Mouse (Mus musculus): Measurements from ENCODE around the gene Ntn1. TPM values are rescaled to one million over a fixed set of nuclear protein-coding genes. Genes with fewer than 3 reads are reported as not detected.
A peak's percentile ranks its signal among the peaks of the same experiment; 100 is the strongest.

Ntn1 gene
- total RNA-seq, 2 experiments from 2014 or later = 8.8 to 10.6 TPM

DNA sequence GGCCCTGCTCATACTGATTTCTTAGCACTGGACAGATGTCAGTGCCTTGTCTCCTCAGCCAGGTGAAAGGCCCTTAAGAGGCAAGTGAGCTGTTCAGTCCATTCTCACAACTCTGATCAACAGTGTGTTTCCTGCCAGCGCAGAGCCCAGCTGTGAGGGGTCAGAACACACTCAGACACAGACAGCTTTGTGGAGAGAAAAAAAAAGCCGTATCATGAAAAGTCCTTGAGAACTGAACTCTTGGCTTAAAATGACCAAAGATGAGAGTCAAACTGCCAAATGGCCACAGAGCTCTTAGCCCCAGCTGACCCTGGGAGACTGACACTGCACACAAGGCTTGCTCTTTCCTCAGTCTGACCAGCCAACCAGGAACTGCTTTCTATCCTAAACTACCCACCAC lies 192.6 kb downstream of the Ntn1 start:
- no peak for DNase-seq (ENCODE audit: extremely low spot score in 1 of 2, low spot score in 2 of 2)
- intact Hi-C loops (cut with DNase I) = no loop called here

DNA sequence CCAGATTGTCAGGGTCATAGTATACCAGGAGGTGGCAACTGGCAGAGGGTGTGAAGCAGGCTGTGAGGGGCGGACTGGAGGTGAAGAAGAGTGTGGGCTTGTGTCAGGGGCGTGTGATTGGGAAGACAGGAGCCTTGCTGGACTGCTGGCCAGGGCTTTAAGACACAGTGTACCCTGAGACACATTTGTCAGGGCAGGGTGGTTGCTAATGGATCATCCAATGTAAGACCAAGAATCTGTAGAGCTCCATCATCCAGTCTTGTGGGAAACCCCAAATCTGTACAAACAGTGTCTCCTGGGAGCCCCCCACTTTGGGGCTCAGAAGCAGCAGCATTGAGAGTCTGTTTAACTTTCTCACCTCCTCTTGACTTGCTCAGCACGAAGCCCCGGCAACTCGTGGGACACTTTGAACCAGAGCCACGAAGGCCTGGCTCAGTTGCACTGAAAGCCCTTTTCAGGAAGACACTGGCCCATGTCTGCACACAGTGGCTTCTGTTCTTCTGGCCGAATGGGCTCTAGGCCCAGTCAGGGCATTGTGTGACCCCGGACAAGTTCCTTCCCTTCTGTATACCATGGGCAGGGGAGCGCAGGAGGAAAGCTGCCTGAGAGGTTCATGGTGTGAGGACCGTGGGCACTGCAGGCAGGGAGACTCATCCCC lies 194.9 kb downstream of the Ntn1 start:
- DNase-seq (ENCODE audit: extremely low spot score in 1 of 2, low spot score in 2 of 2) = peak in 1 of 2 experiments; percentile 59
- intact Hi-C loops (cut with DNase I) = no loop called here

DNA sequence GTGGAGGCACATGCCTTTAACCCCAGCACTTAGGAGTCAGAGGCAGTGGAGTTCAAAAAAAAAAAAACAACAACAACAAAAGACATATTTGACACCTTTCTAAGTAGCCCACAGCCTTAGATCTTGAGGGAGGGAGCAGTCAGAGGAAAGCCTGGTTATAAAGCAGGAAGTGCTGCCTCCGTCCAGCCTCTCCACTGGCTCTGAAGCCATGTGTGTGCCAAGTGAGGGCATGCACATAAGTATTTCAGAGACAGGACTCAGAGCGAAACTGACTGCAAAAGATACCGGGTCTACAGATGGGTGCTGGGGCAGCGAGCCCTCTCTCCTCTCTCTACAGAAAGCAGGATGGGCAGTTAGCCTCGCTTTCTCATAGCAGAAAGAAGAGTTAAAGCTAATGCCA lies 196.2 kb downstream of the Ntn1 start:
- DNase-seq (ENCODE audit: extremely low spot score in 1 of 2, low spot score in 2 of 2) = no peak
- intact Hi-C loops (cut with DNase I) = loop anchor here (5.0 kb wide), 1 partner anchor 193 kb away; no protein-coding TSS in a partner anchor

DNA sequence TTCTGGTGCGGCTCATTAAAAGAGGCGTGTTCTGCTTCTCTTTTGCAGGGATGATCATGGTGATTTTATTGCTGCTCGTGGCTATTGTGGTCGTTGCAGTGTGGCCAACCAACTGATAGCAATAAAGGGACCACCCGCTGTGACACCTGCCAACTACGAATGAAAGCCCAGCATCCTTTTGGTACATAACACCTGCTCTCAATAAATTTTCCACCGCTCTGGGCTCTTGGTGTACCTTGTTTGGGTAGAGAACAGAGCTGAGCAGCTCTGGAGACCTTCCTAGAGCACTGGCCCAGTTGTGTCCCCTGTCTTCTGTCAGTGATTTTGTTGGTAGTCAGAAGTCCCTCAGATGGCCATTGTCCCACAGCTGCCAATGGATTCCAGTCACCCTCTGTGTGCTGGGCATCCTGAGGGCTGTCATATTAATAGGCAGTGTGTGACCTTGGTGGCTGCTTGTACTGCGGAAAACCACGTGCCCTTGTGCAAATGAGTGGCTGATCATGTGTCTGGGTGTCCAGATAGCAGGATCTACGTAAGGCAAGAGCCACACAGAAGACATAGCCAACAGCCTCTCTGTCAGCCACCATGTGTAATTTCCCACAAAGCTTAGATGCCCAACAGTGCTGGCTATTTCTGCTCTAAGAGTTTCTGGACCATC lies 196.8 kb downstream of the Ntn1 start:
- no peak for DNase-seq (ENCODE audit: extremely low spot score in 1 of 2, low spot score in 2 of 2)
- intact Hi-C loops (cut with DNase I) = loop anchor here (5.0 kb wide), 1 partner anchor 194 kb away; no protein-coding TSS in a partner anchor

DNA sequence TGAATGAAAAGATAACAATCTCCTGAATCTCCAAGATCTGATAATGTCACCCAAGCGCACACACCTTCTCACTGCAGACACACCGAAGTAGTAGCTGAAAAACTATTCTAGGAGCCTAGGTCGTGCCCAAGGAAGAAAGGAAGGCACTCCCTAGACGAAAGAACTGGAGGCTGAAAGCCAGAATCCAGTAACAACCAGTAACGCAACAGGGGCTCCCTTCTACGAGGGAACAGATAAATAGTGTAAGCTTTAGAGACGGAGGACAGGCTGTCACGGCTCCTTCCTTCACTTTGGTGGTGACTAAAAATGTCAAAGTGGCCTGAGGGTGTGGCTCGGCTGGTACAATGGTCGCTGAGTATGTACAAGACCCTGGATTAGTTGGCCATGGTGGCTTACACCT lies 198.1 kb downstream of the Ntn1 start:
- no peak for DNase-seq (ENCODE audit: extremely low spot score in 1 of 2, low spot score in 2 of 2)
- intact Hi-C loops (cut with DNase I) = loop anchor here (5.0 kb wide), 1 partner anchor 195 kb away; no protein-coding TSS in a partner anchor

DNA sequence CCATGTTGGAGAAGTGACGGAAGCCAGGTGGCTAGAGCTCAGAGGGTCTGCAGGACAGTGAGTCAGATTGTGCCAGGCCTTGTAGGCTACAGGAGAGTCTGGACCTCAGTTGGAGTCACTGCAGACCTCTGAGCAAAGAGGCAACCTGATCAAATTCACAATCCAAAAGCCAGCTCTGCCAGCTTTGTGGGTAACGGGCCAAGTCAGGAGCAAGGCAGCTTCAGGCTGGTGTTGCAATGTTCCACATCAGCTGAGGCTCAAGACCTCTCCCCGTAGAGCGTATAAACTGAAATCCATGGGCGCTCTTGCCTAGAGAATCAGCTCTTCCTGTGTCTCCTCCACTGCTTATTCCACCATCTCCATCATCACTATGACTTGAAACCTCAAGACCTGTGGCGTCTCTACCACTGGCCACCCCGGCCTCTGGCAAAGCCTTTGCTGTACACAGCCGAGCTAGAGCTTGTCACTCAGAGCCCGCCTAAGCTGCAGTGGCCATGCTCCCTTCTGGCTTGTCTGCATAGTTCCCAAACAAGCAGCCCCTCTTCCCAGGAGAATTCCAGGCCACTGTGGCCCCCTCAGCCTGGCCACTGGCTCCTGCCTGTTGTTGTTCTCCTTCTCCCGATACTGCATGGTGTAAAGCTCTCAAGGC lies 198.7 kb downstream of the Ntn1 start:
- intact Hi-C loops (cut with DNase I) = loop anchor here (5.0 kb wide), 1 partner anchor 195 kb away; no protein-coding TSS in a partner anchor
- DNase-seq (ENCODE audit: extremely low spot score in 1 of 2, low spot score in 2 of 2) = no peak

DNA sequence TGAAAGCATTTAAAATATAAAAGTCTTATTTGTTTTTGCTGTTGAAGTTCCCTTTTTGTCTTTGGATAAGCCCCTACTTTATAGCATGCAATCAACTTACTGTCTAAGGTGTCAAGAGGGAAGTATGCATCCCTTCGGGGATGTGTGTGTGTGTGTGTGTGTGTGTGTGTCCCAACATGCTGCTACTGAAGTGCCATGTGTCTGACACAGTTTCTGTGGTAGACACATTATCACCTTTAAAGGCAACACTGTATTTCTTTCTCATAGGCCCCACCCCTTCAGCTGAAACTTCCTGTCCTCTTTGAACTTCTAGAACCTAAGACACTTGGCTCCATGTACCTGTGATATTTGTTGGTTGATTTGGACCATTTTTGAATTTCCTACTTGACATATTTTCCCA lies 199.6 kb downstream of the Ntn1 start:
- no peak for DNase-seq (ENCODE audit: extremely low spot score in 1 of 2, low spot score in 2 of 2)
- intact Hi-C loops (cut with DNase I) = loop anchor here (5.0 kb wide), 1 partner anchor 196 kb away; no protein-coding TSS in a partner anchor

DNA sequence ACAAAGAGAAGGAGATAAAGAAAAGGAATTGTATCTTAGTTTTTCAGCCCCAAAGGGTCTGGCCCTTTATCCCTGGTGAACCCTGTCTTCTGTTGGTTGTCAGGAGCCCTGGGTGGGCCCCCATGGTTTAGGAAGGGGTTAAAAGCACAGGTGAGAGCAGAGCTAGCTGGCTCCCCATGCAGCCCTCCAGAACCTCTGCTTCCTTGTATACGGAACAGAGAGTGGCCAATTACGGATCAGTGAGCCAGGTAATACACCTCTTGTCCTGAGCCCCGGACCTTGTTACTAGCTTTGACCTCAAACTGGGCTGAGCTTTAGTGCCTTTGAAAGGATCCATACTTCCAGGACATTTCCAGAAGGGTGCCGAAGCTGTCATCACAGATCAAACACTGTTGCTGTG lies 200.1 kb downstream of the Ntn1 start:
- intact Hi-C loops (cut with DNase I) = loop anchor here (5.0 kb wide), 1 partner anchor 197 kb away; no protein-coding TSS in a partner anchor
- no peak for DNase-seq (ENCODE audit: extremely low spot score in 1 of 2, low spot score in 2 of 2)

DNA sequence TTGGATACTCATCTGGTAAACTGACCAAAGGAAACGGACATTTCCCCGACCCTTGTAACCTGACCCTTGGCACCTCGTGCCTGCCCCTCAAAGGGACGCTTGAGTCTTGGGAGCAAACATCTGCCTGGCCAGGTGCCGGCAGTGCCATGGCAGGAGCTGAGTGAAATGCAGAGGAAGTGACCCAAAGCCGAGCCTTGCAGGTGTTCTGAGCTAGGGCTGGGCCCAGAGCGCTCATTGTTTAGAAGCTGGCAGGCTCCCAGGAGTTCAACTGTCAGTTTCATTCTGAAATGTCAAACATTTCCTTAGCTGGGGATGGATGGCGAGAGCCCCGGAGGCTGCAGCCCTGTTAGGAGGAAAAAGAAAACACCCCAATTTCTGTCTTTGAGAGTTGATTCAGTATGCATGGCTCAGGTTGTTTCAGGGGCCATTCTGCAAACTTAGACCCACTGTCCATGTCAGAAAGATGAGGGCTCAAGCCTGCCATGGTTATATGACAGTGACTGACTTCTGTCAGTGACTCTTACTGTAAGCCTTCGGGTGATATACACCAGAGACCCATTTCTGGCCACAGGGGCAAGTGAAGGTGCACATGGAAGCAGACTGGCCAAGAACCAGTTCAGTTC lies 200.7 kb downstream of the Ntn1 start:
- DNase-seq (ENCODE audit: extremely low spot score in 1 of 2, low spot score in 2 of 2) = no peak
- intact Hi-C loops (cut with DNase I) = loop anchor here (5.0 kb wide), 1 partner anchor 197 kb away; no protein-coding TSS in a partner anchor

DNA sequence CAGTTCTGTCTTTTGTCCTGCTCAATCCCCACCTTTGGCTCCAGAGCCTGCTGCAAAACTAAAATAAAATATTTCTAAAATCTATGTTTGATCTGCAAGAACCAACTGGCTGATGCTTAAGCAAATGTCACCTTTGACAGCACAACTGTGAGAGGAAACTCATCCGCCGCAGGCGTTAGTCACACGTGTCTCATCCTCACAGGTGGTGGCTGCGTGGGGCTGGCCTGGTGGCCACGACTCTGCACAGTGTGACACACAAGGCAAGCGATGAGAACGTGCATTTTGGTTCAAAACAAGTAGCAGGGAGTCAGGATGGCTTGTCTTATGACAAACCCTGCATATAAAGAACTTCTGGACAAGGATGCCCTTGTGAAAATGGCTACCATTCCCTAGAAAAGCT lies 201.5 kb downstream of the Ntn1 start:
- intact Hi-C loops (cut with DNase I) = no loop called here

DNA sequence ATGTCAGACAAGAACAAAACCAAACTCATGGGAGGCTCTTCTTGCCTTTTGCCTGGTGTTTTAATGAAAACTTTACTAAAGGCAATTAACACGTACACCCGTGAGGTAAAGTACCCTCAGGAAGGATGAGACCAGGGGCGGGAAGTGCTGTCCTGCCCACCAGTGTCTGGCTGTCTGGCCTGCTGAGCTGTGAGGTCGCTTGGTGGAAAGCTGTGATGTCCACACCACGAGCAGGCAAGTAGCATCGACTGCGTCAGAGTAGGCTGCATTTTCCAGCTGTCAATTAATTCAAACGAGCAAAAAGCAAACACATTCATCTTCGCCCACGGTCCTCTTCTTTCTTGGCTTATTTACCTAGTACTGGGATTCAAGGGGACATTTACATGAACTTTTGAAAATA lies 201.9 kb downstream of the Ntn1 start:
- intact Hi-C loops (cut with DNase I) = no loop called here
- no peak for DNase-seq (ENCODE audit: extremely low spot score in 1 of 2, low spot score in 2 of 2)

More for the DNA sequence above, 201.5 kb downstream of the Ntn1 start:
- DNase-seq (ENCODE audit: extremely low spot score in 1 of 2, low spot score in 2 of 2) = no peak

DNA sequence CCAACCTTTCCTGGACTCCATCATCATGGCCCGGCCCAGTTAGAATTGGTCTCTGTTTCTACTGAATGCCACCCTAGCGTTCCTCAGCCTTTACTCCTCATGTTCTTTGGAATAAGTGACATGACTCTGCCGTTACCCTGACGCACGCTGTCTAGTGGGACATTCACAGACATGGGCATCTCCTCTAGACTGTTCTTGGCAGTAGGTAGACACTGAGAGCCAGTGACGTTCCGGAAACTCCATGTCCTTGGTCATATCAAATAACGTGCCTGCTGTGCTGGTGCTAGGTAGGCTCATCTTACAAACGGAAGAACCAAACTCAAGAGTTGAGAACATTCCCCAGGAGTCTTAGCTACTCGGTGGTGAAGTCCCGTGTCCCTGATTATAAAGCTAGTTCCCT lies 203.2 kb downstream of the Ntn1 start:
- intact Hi-C loops (cut with DNase I) = no loop called here
- no peak for DNase-seq (ENCODE audit: extremely low spot score in 1 of 2, low spot score in 2 of 2)

DNA sequence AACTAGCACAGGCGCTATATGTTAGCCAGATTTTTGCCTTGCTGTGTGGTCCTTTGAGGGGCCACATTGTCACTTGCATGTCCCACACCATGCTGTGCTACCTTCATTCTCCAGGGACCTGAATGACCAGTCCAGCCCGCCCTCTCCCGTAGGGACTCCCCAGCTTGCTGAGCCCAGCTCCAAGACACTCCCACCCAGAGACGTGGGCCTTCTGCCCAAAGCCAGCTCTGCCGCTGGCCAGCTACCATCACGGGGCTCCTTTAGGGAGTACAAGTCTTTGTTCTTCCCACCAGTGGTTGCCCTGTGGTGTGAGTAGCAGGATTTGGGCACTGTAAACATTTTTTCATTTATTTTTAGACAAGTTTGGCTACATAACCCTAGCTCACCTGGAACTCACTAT lies 204.1 kb downstream of the Ntn1 start:
- intact Hi-C loops (cut with DNase I) = no loop called here
- no peak for DNase-seq (ENCODE audit: extremely low spot score in 1 of 2, low spot score in 2 of 2)

DNA sequence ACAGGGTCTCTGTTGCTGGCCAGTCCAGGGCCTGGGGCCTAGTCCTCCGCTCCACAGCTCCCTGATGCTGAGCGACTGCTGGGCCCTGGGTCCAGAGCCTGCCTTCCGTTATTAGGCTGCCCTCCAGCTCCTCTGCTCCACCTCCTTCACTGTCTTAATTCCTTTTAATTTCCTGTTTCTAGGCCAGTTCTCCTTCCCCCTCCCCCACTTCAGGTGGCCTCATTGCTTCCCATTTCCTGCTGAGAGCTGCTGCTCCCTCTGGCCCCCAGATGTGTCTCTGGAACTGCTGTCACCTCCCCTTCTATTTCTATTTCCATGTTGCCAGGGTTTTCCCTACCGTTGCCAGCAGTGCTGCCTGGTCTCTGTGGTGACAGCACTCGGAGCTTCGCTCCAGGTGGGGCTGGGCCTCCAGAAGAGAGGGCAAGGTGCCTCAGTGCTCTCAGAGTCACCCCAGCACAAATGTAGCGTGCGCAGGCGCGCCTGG lies 204.9 kb downstream of the Ntn1 start:
- no peak for DNase-seq (ENCODE audit: extremely low spot score in 1 of 2, low spot score in 2 of 2)
- intact Hi-C loops (cut with DNase I) = no loop called here

DNA sequence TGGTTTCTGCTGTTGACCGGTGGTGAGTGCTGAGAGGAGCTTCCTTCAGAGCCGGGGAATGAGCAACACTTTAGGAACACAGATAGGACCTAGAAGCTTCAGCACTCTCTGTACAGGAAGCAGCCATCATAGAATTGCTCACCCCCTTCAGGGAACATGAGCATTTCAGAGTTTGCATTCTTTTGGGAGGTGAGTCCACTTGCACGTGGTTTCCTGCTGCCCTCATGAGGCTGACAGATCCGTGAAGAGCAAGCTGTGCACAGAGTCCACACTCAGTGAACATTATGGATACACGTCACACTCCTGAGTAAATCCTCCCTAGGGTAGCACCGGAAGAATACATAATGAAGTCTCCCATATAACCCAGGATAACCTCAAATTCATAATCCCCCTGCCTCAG lies 205.5 kb downstream of the Ntn1 start:
- no peak for DNase-seq (ENCODE audit: extremely low spot score in 1 of 2, low spot score in 2 of 2)
- intact Hi-C loops (cut with DNase I) = no loop called here

DNA sequence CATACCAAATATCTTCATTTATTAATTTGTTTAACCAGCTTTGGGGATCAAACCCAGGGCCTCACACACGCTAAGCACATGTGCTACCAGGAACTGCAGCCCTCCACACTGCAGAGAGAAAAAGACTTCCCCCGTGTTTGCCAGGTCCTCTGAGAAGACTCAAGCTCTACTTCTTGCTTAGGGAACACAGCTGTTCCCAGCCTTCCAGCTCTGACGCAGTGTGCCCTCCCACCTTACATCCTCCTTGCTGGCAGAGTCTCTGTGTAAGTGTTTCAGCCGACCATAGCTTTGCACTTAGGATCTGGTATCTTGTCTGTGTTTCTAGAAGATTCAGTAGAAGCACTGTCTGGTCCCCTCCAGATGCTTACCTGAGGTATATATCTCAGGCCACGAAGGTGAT lies 209.8 kb downstream of the Ntn1 start:
- intact Hi-C loops (cut with DNase I) = no loop called here
- DNase-seq (ENCODE audit: extremely low spot score in 1 of 2, low spot score in 2 of 2) = no peak

DNA sequence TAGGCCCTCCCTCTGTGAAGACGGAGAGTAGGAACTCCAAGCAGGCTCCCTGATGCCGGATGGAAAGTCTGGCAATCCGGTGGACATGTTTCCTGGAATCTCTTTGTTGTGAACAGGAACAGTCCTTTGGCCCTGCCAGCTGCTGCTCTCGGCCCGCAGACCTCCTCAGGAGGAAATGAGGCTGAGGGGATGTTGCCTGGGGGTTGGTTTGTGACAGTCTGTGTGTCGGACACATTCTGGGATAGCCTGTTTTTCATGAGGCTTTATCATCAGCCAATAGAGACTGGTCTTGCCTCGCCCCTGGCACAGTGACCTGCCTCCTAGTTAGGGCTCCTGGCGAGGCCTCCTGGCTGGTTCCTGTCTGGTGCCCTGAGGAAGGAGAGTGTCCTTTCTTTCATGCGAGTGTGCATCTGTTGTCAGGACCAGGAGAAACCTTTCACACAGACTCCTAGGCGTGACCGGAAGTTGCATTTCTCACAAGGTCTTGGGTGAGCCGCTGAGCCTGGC lies 211.9 kb downstream of the Ntn1 start:
- intact Hi-C loops (cut with DNase I) = no loop called here

DNA sequence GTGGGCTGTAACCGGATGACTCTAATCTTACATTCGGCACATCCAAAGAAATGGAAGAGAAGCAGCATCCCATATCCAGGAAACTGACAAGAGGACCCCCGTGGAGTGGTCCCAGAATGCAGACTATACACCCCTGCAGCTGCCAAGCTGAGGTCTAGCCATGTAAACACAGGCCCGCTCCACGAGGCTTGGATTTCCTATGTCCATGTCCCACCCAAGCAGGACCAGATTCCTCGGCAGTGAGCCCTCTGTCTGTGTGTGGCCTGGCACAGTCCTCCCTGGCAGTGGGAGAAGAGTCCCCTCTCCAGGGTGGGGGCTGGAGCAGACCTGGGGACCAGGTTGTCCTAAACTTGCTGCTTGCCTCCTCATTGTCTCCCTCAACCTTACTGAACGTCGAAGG lies 213.4 kb downstream of the Ntn1 start:
- no peak for DNase-seq (ENCODE audit: extremely low spot score in 1 of 2, low spot score in 2 of 2)
- intact Hi-C loops (cut with DNase I) = no loop called here

More for the DNA sequence above, 211.9 kb downstream of the Ntn1 start:
- DNase-seq (ENCODE audit: extremely low spot score in 1 of 2, low spot score in 2 of 2) = peak in 1 of 2 experiments; percentile 53

DNA sequence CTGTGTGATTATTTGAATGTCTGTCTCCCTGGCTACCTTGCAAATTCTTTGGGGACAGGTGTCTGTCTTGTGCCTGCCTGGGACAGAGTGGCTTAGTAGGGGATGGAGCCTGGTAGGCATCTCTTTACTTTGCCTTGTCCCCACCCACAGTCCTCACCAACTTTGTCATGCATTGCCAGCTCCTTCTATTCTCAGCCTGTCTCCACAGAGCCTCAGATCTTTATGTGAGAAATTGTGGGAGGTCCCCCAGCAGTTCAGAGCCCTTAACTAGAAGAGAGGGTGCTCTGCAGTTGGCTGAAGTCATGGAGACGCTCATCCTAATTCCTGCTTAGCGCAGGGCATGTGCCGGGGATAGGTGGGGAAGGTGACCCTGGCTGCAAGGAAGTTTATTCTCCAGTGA lies 215.0 kb downstream of the Ntn1 start:
- intact Hi-C loops (cut with DNase I) = no loop called here
- DNase-seq (ENCODE audit: extremely low spot score in 1 of 2, low spot score in 2 of 2) = no peak

Measured in left cerebral cortex, postnatal 10 days (tissue).